Mouse (Mus musculus) lung, postnatal 10 days (tissue): ENCODE results near the gene Fblim1.
A peak's percentile ranks its signal among the peaks of the same experiment; 100 is the strongest.
"Not testable (repeated sequence)": the region's sequence is repeated elsewhere in the genome, so short reads cannot be mapped to it uniquely, and the experiment has no call there.

Source experiments
- DNase-seq: peaks from one replicate; pipeline ENCODE4 v3.0.0; 2021

Gene Fblim1

DNA sequence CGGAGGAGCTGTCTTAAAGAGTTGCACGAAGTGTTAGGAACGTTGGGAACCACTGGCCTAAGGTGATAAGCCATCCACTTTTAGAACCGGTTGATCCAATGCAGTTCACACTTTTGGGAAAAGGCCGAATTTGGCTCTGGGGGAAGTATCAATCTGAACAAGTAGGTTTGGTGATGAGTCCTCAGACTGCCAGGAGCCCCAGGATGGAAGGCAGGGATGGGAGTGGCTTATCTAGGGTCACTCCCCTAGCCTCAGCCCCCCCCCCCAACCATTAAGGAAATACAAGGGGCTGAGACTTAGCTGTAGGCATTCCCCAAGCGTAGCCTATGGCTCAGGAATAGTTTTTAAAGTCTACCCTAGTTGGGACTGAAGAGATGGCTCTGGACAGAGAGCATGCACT, 39.7 kb downstream of the Fblim1 start:
- DNase-seq = no peak

DNA sequence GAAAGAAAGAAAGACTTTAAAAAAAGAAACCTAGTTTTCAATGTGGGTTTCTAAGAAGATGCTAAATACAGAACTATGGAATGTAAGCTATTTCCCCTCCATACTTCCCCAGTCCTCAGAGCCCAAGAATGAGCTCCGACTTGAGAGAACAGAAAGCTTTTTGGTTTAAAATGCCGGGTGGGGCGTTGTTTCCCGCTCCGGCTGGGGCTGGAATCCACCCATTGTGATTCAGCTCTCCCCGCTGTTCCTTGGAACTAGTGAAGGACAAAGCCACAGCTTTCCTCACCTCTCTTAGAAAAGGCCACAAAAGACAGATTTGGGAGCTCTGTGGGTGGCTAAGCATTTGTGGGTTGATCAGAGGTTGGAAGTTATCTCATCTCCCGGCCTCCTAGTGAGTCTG, 40.6 kb downstream of the Fblim1 start:
- no peak for DNase-seq

DNA sequence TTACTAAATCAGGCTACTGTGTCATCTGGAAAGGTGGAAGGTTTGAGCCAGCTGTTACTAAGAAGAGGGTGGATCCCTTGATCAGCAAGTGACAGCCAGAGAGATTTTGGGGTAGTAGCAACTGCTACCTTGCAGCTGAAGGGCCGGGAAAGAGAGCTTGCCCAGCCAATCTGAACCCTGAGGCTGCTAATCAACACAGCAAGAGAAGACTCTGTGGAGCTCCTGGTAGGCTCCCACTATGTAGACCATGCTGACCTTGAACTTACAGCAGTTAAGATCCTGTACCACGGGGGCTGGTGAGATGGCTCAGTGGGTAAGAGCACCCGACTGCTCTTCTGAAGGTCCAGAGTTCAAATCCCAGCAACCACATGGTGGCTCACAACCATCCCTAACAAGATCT, 41.2 kb downstream of the Fblim1 start:
- no peak for DNase-seq

DNA sequence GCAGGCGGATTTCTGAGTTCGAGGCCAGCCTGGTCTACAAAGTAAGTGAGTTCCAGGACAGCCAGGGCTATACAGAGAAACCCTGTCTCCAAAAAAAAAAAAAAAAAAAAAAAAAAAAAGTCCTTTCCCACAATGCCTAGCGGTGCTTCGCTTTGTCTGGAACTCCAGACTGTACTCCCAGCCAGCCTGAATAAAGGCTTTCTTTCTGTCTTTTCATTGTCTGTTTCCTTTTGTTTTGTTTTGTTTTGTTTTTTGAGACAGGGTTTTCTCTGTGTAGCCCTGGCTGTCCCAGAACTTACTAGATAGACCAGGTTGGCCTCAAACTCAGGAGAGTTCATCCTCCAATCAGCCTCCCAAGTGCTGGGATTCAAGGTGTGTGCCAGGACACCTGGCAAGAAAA, 41.7 kb downstream of the Fblim1 start:
- DNase-seq = no peak

DNA sequence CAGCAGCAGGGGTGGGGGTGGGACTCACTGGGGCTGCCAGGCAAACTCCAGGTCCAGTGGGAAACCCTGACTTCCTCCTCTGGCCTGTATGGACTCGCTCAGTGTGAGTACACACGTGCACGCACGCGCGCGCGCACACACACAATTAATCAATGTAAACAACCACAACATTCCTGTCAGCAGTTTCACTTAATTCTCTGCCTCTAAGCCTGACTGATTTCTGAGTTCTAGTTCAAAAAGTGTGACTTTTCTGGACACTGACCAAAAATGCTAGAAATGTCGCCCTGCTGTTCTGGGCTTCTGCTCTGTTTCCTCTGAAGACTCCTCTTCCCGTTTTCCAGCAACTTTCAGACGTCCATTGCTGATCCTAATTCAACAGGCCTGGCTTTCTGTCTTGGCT, 43.6 kb downstream of the Fblim1 start:
- peak; percentile 47 for DNase-seq

DNA sequence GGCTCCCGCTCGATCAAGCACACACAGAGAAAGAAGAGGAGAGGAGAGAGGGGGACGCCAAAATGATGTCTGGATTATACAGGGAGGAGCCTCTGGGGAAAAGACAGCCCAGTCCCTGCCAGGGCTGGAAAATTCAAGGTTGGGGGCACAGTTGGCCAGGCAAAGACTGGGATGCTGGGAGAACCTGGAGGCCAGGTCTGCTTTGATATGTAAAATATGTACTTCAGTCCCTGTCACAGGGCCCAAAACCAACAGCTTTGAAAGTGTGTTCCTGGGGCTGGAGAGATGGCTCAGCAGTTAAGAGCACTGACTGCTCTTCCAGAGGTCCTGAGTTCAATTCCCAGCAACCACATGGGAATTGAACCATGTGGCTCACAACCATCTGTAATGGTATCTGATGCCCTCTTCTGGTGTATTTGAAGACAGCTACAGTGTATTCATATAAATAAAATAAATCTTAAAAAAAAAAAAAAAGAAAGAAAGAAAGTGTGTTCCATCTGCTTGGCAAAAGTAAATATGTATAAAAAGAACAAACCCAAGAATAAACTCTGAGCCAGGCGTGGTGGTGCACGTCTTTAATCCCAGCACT, 44.5 kb downstream of the Fblim1 start:
- not testable (repeated sequence) for DNase-seq

DNA sequence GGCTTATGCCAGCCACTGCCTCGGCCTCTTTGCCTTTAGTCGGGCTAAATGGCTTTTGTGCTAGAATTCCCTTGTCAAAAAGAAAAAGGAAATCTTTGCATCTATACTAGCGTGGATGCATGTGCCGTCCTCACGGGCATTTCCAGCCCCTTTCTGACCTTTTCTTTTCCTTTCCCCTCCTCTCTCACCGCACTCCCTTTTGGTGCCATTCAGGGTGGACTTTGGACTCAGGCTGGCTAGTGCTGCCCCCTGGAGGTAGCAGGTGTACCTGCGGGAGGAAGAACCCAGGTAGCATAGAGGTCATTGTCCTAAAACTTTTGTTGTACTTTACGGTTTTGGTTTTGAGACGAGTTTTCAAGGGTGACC, 46.0 kb downstream of the Fblim1 start:
- DNase-seq = peak; percentile 88

DNA sequence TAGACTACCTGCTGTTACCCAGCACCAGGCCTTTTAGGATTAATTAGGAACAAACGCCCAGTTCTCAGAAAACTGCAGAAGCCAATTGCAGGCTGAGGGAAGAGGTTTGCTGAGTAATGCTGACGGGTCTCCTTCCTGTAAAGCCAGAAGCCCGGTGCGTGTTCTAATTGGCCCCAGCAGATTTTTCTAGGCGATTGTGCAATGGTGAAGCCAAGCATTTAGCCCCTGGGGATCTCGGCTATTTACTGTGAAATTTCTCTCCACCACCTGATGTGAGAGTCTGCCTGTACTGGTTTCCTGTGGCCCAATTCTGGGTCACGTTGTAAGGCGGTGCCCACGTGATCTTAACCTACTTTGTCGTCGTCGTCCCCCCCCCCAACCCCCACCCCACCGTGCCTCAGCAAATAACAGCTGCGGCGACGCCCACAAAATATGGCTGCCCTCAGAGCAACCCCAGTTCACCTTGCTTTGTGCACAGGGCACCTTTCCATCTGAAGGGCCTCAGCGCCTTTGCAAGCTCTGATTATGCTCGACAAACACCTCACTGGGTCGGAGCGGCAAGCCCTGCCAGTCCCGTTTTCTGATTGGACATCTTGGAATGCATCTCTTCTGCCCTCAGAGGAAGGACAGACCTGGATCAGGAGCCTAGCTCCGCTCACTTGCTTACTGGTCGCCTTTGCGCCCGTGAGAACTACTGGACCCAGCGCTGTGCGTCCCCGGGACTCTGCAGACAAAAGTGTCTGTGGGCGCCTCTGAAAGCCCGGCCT, 46.6 kb downstream of the Fblim1 start:
- peak; percentile 80 for DNase-seq

DNA sequence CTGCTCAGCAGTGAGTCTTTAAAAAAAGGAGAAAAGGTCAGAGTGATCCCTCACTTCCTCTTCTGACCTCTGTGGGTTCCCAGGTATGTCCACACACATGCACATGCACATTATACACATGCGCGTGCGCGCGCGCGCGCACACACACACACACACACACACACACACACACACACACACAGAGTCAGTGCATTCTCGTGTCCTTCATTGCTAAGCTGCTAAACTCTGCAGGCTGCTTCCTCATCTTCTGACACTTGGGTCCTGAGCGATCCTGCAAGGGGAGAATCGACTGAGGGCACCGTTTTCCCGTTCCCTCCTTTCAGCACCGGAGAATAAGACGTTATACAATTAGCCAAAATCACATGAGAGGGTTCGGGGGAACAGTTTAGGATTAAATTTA, 47.2 kb downstream of the Fblim1 start:
- DNase-seq = no peak

DNA sequence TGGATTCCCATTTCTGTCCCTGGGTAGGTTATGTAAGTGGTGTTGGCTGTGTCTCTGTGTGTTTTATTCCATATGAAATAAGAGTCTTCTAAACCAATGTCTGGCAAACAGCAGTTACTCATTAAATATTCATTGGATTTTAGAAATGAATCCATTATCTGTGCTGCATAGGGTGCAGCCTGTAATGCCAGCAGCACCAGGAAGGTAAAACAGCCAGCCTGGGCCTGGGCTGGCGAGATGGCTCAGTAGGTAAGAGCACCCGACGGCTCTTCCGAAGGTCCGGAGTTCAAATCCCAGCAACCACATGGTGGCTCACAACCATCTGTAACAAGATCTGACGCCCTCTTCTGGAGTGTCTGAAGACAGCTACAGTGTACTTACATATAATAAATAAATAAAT, 49.7 kb downstream of the Fblim1 start:
- not testable (repeated sequence) for DNase-seq

DNA sequence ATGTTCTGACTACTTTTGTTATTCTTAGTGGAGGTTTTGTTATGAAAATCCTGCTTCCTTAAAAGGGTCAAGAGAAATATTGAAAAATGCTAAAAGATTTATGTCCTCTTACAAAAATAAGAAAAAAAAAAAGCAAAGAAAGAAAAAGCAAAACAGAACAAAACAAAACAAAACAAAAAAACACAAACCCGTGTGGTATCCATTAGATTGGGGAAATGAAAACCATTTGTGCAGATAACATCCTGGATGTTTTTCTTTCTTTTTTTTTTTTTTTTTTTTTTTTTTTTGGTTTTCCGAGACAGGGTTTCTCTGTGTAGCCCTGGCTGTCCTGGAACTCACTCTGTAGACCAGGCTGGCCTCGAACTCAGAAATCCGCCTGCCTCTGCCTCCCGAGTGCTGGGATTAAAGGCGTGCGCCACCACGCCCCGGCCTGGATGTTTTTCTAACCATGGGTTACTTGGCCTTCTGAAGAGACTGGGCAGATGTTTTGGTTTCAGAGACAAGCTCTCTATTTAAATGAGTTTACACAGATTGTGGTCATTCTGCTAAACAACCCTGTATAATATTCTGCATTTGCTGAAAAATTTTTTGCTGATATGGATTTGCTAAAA, 51.5 kb downstream of the Fblim1 start:
- not testable (repeated sequence) for DNase-seq

DNA sequence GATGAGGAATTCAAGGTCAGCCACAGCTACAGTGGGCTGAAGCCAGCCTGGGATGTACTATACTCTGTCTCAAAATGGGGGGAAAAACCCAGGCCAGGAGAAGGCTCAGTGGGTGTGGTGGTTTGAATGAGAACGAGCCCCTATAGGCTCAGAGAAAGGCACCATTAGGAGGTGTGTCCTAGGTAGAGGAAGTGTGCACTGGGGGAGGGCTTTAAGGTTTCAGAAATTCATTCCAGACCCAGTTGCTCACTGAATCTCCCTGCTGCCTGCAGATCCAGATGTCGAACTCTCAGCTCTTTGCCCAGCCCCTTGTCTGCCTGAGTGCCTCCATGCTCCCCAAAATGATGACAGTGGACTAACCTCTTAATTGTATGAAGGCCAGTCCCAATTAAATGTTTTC, 53.4 kb downstream of the Fblim1 start:
- DNase-seq = no peak

DNA sequence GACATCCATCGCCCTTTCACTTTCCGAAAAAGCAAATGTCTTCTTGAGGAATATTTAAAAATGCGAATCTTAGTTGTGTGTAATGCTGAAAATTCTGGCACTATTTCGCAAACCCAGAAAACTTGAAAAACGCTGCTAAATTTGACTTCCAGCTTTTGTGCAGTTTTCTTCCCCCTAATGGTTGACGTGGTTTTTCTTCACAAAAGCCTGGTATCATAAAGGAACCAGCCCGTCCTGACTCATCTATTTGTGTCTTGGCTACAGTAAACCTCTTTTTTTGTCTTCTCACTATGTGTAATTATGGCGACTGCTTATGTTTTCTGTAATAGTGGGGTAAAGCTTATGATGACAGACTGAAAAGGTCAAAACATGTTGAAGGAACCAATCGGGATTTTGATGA, 58.6 kb downstream of the Fblim1 start:
- no peak for DNase-seq

DNA sequence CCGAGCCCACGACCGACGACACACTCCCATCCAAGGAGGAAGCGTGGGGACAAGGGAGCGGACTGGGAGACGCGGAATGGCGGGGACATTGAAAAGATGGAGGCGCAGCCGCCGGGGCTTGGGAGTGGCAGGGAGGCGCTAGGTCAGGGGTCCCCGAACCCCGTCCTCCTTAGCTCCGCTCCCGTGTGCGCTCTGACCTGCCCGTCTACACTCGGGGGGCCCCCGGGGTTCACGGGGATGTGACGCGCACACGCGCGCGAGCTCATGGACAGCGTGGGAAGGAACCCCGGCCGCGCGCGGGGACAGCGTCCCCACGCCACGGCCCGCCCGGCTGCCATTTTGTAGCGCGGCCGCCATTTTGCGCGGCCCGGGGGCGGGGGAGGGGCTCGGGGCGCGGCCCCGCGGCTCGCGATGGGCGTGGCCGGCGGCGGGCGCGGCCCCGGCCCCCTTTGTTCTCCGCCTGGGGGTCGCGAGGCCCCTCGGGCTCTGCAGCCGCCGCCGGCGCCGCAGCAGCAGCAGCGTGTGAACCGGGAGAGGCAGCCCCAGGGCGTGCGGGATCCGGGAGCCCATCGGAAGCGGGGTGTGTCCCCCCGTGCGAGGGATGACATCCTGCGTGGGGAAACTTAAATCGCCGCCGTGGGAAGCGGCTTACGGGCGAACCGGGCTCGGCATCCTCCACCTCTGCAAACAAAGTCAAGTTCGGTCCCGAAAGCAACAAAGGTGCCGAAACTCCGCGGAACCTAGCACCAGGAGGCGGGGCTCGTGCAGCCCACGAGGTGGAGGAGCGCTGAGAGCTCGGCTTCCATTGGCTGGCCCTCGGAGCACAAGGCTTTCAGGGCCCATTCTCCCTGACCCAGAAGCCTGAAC, 59.3 kb downstream of the Fblim1 start:
- DNase-seq = peak; percentile 91

DNA sequence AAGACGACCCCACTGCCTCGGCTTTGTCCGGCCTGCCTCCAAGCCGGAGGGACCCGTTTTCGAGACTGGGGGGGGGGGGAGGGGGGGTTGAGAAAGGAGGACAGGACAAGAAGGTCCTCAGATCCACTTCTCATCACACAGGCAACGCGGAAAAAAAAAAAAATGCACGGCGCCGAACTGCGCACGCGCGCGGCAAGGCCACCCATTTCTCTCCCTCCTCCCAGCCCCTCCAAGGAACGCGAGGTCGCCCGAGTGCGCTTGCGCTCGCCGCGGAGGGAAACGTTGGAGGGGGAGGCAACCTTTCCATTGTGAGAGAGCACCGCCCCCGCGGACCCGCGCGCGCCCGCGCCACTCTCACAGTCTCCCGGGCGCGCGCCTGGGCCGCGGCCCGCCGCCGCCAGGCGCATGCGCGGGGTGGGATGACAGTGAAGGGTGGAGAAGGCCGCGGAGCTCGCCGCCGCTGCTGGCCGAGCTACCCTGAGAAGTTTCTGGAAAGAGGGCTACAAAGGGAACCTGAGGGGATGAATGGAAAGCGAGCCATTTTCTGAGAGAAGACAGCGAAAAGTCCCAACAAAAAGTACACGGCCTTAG, 60.1 kb downstream of the Fblim1 start:
- DNase-seq = peak; percentile 99

DNA sequence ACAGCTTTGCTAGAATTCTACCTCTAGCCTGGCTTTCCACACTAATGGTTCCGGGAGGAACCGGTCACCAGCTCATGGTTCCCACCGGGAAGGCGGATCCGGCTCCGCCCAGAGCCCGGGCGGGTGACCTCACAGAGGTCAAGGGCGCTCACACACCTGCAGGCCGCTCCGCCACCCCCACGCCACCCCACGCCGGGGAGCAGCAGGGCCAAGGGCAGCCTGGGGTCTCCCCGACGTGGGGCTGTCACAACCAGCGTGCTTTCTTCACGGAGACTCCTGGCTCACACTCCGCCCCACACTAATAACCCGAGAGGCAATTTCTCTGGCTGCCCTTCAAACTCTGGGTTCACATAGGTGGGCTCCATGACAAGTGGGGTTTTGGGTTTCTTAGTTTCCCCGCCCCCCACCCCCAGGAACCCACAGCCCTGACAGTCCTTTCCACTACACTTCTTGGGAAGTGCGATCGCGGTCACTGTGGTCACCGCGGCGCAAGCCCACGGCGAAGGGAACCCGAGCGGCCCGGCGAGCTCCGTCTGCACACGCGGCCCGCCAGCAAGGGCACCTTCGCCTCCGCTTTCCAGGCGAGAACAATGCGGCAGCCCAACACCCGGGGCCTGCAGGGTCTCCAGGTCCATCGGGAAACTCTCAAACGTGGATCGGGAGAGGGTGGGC, 60.7 kb downstream of the Fblim1 start:
- DNase-seq = peak; percentile 77

DNA sequence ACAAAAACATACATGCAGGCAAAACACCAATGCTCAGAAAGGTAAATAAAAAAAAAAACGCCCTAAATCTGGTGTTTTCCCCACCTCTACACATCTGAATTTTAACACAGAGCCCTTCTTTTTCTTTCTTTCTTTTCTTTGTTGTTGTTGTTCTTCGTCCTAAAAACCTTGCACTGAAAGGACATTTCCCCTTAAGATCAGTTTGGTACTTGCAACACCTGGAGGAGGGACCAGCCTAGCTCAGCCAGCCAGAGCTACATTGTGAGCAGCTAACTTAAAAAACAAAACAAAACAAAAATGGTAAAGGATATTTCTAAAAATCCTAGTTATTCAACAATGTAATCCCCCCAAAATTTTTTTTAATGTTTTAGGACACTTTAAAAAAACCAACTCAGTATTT, 61.4 kb downstream of the Fblim1 start:
- no peak for DNase-seq

DNA sequence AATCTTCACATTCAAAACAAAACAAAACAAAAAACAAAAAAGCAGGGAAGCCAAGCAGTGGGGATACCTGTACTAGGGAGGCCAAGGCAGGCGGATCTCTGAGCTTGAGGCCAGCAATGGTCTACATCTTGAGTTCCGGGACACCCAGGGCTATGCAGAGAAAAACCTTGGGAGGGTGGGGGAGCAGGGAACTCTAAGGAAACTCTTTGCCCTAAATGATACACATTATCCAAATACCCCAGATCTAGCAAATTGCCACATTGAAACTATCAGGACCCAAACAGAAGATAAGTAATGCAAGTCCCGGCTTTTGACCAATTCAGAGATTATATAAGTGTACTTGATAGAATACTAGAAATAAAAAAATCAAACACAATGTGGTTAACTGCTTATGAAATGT, 62.3 kb downstream of the Fblim1 start:
- DNase-seq = no peak

DNA sequence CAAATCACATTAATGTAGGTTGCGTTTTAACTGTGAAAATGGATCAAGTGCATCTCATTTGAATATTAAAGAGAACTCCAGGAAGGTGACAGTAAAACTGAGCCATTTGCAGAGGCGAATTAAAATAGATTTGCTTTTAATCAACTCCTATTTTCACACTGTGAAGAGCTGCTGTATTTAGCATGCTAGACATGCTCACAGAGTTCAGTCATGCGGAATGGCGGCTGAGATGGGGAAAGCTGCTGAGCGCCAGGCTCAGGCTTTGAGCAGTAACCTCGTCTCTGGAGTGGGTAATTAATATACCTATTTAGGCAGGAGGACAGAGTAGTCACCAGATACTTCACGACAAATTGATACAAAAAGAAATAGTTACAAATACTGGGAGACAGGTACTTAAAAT, 64.0 kb downstream of the Fblim1 start:
- DNase-seq = no peak

DNA sequence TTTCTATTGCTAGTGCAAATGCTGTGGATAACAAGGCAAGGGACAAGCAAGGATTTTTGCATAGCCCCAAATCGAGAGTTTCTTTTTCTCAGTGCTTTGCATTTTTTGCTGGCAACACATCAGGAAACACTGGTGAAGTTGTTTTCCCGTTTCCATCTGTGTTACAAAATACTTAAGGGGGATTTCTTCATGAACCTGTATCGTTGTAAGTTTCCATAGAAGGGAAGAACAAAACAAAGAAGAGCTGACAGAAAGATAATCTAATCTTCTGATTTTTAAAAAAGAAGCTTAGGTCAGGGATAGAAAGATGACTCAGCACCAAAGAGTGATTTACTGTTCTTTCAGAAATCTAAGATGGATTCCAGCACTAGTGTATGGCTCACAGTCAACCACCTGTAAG, 65.1 kb downstream of the Fblim1 start:
- DNase-seq = no peak

DNA sequence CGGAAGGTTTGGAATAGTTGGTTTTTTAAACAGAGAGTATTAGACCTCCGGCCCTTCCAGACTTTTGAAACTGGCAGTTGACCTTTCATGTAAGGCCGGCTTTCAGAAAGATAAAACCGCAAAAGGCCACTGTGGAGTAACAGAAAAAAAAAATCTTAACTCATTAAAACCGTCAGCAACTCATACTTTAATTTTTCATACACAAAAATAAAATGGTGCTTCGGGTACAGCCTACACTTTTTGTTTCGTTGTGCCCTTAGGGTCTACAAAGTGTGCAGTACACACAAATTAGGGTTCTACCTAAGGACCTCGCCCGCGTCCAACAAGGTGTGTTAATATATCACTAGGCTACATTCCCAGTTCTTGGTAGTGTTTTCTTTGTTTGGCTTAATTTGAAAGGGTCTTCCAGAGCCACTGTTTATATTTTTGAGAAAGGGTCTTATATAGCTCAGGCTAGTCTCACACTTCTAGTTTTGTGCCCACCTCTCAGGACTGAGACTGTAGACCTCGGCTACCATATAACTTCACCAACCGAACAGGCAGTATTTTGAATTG, 66.6 kb downstream of the Fblim1 start:
- DNase-seq = no peak
